Mouse (Mus musculus): ENCODE data around the gene Ptges.
"Not testable (repeated sequence)": the region's sequence is repeated elsewhere in the genome, so short reads cannot be mapped to it uniquely, and the experiment has no call there.

The Ptges gene

DNA sequence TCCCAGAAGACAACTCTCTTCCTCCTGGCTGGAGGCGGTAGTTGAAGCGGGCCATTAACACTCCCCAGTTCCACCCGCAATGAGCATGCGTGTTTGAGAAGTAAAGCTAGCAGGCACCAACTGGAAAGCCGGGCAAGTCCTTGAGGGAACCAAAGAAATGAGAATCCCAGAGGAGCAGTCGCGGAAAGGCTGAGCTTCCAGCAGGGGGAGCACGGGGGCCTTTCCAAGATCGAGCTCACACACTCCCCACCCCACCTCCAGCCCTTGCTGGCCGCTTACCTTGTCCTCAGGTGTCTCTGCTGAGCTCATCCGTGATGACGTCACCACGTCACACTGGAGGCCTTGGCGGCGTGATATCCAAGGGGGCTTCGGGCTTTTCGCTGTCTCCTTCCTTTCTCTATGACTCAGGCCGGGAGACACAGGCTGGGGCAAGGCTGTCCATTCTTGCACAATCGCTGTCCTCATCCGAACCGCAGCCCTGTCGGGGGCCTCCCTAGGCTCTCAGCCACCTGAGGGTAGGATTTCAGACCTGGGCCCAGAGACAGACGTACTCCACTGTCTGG, at the start of gene Ptges:
Gene Ptges, minus strand, starts transcription at position 381 of the 563 bp plus-strand sequence.
- in situ Hi-C loops (cut with MboI, MseI): loop anchor here in 1 of 2 experiments (5.0 kb wide), 1 partner anchor 102 kb away; no protein-coding TSS in a partner anchor

DNA sequence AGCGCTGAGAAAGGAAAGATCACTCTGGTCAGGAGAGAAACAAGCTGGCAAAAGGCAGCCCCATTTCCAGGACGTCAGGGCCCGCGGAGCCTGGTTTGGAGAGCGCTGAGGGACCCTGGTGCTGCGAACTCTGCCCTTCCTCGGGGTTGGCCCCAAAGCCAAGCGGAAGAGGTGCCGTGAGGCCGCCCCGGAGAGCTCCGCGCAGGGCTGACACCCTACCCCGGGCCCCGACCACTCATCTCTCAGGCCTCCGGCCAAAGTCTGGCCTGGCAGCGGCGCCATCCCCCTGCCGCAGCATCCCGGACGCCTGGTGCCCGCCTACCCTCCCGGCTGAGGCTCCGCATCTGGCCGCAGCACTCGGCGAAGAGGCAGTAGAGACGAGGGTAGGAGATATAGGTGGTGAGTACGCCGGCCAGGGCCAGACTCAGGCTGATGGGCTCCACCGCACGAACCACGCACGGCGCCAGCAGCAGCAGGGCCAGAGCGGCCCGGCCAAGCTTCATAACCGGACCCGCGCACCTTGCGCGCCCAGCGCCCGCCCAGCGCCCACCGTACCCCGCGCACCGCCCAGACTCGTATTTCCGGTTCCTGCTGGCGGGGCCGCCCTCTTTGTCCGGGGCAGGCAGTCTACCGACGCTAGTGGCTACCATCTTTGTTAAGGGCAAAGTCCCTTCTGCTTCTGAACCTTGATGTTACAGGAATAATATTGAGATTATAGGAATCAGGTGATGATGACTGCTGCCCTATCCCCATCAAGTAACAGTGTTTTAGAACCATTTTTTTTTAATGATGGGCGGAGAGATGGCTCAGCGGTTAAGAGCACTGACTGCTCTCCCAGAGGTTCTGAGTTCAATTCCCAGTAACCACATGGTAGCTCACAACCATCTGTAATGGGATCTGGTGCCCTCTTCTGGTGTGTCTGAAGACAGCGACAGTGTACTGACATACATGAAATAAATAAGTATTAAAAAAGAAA, 38.0 kb upstream of the Ptges start, which contains the start of gene Tor1a:
Gene Tor1a, minus strand, starts transcription at position 582 of the 976 bp plus-strand sequence.
- in situ Hi-C loops (cut with MboI, MseI): no loop called here

GRCm38 (mm10) chr2:30966826-30967225, 37.2 kb upstream of the Ptges start:
- in situ Hi-C loops (cut with MboI, MseI): no loop called here

- in situ Hi-C loops (cut with MboI, MseI): no loop called here
Measured at GRCm38 (mm10) chr2:30965627-30966026, 36.0 kb upstream of the Ptges start.

GRCm38 (mm10) chr2:30962570-30963254, 33.0 kb upstream of the Ptges start:
- in situ Hi-C loops (cut with MboI, MseI): no loop called here

DNA sequence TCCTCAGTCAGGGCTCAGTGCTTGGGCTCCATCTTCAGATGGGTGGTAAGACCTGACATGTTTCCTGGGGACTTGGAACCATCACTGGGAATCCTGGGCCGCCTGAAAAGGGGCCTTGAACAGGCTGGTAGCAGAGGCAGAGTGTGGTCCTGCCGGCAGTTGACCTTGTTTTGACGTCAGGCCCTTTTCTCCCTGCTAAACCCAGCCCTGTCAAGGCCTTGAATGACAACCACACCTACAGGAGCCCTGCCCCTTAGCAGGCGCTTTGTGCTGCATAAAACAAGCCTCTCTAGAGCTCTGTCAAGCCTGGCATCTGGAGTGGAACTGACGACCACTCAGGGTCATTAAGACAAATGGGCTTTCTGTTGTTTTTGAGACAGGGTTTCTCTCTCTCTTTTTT, 30.2 kb upstream of the Ptges start:
- in situ Hi-C loops (cut with MboI, MseI): loop anchor here in 1 of 2 experiments (10.0 kb wide), 1 partner anchor 1225 kb away; no protein-coding TSS in a partner anchor

DNA sequence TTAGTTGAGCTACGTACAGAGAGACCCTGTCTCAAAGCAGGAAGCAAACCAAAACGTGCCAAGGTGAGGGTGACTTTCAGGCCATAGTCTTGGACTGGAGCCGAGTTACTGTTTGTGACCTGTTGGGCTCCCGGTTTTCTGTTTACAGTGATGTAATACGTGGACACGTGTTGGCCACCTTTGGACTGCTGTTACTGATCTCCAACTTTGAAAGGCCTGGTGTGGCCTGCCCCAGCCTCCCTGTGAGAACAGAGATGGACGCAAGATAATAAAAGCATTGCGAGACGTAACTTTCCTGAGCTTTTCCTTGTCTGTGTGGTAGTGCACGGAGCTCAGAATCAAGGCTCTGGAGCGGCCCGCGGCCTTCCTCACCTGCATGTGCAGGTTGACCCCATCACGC, 29.1 kb upstream of the Ptges start:
- in situ Hi-C loops (cut with MboI, MseI): loop anchor here in 1 of 2 experiments (10.0 kb wide), 1 partner anchor 1224 kb away; no protein-coding TSS in a partner anchor

DNA sequence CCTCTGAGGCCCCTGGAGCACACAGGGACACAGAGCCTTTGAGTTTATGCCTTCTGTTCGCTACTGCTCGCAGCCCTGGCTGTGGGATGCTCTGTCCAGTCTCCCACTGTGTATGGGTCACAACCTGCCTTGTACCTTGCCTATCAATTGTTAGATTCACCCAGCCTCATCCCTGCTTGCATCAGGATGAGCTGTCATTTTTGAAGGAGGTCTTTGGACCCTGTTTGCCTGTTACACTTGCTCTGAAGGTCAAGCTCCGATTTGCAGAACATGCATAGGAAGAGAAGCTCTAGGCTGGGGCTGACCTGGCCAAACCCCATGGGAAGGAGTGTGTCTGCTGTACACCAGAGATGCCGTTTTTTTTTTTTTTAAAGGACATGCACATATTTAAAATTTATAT, 27.8 kb upstream of the Ptges start:
- in situ Hi-C loops (cut with MboI, MseI): loop anchor here in 1 of 2 experiments (10.0 kb wide), 1 partner anchor 1223 kb away; no protein-coding TSS in a partner anchor

- in situ Hi-C loops (cut with MboI, MseI): loop anchor here in 1 of 2 experiments (10.0 kb wide), 1 partner anchor 1220 kb away; no protein-coding TSS in a partner anchor
Measured at GRCm38 (mm10) chr2:30954797-30955196, 25.1 kb upstream of the Ptges start.

- in situ Hi-C loops (cut with MboI, MseI): loop anchor here in 1 of 2 experiments (10.0 kb wide), 1 partner anchor 1218 kb away; no protein-coding TSS in a partner anchor
Measured at GRCm38 (mm10) chr2:30952824-30953490, 23.3 kb upstream of the Ptges start, which contains the start of gene Tor1b. Tor1b (plus strand) TSS chr2:30952959.

GRCm38 (mm10) chr2:30952457-30952823, 22.8 kb upstream of the Ptges start:
- in situ Hi-C loops (cut with MboI, MseI): loop anchor here in 1 of 2 experiments (10.0 kb wide), 1 partner anchor 1218 kb away; no protein-coding TSS in a partner anchor

- in situ Hi-C loops (cut with MboI, MseI): no loop called here
Measured at GRCm38 (mm10) chr2:30942603-30943011, 12.9 kb upstream of the Ptges start.

GRCm38 (mm10) chr2:30942116-30942515, 12.5 kb upstream of the Ptges start:
- in situ Hi-C loops (cut with MboI, MseI): not testable (repeated sequence)

GRCm38 (mm10) chr2:30941586-30941985, 11.9 kb upstream of the Ptges start:
- in situ Hi-C loops (cut with MboI, MseI): no loop called here

- in situ Hi-C loops (cut with MboI, MseI): no loop called here
Measured at GRCm38 (mm10) chr2:30938574-30938991, 8.9 kb upstream of the Ptges start.

GRCm38 (mm10) chr2:30937731-30938130, 8.1 kb upstream of the Ptges start:
- in situ Hi-C loops (cut with MboI, MseI): no loop called here

GRCm38 (mm10) chr2:30936808-30937207, 7.1 kb upstream of the Ptges start:
- in situ Hi-C loops (cut with MboI, MseI): no loop called here

DNA sequence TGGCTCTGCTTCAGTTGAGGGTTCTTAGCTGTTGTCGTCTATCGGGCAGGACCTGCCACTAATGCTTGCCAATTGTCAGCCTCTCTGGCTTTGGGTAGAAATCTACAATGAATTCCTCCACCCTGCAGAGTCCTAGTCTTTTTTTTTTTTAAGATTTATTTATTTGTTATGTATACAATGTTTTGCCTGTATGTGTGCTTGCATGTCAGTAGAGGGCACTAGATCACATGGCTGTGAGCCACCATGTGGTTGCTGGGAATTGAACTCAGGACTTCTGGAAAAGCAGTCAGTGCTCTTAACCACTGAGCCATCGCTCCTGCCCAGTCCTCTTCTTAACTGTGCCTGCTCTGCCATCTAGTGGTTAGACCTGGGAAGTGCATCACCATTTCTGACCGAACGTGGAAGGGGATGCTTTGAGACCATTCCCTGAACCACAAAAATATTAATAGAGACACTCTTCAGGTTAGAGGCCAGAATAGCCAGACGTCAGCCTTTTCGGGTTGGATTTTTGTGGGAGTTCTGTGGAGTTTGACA, 4.3 kb upstream of the Ptges start:
- in situ Hi-C loops (cut with MboI, MseI): loop anchor here in 1 of 2 experiments (5.0 kb wide), 1 partner anchor 107 kb away; no protein-coding TSS in a partner anchor

DNA sequence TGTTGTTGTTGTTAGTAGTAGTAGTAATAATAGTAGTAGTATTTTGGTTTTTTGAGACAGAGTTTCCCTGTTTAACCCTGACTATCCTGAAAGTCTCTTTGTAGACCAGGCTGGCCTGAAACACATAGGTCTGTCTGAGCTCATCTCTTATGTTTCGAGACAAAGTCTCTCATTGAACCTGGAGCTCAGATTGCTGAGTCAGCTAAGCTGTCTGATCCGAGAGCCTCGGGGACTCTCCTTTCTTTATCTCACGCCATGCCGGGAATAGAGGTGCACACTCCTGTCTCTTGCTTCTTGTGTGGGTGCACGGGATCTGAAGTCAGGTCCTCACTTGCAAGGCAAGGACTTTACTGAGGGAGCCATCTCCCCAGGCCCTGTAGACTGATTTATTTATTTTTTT, 3.4 kb upstream of the Ptges start:
- in situ Hi-C loops (cut with MboI, MseI): loop anchor here in 1 of 2 experiments (5.0 kb wide), 1 partner anchor 106 kb away; no protein-coding TSS in a partner anchor

GRCm38 (mm10) chr2:30931922-30932321, 2.3 kb upstream of the Ptges start:
- in situ Hi-C loops (cut with MboI, MseI): loop anchor here in 1 of 2 experiments (5.0 kb wide), 1 partner anchor 105 kb away; no protein-coding TSS in a partner anchor

Data from T-helper 17 cell (primary cell).